Mouse (Mus musculus) limb, embryonic 14.5 days (tissue): ENCODE data around the gene Lmo4. TPM values are rescaled to one million over a fixed set of nuclear protein-coding genes. Genes with fewer than 3 reads are reported as not detected.

Source experiments
- ATAC-seq: fragments of 200-750 bp; cut with Nextera tagmentation; 2 replicates; pipeline ENCODE4 v1.8.0; 2017; ENCODE audit warnings: low read depth, moderate number of reproducible peaks, moderate TSS enrichment; ENCODE audit not compliant: low FRiP score
- DNase-seq: peaks from one replicate; pipeline ENCODE4 v3.0.0-alpha.2; 2015; ENCODE audit warnings: low spot score
- H3K27ac ChIP-seq: fragments of 300-500 bp; sonication (generic); replicated peaks from 2 replicates; pipeline ENCODE4 v1.5.1; 2014; ENCODE audit warnings: low read depth, mild to moderate bottlenecking, low read length, moderate library complexity, mixed read lengths
- H3K27me3 ChIP-seq: fragments of 300-500 bp; sonication (generic); 2 replicates; pipeline ENCODE4 v1.6.1; 2014; ENCODE audit warnings: low read length, mixed read lengths; ENCODE audit not compliant: control insufficient read depth, insufficient read depth
- H3K36me3 ChIP-seq: fragments of 300-500 bp; sonication (generic); 2 replicates; pipeline ENCODE4 v1.6.1; 2014; ENCODE audit warnings: mild to moderate bottlenecking, low read length, moderate library complexity, mixed read lengths; ENCODE audit not compliant: control insufficient read depth, insufficient read depth
- H3K4me1 ChIP-seq: fragments of 300-500 bp; sonication (generic); 2 replicates; pipeline ENCODE4 v1.6.1; 2014; ENCODE audit warnings: antibody characterized with exemption, low read length, mixed read lengths; ENCODE audit not compliant: control insufficient read depth, insufficient read depth
- H3K4me2 ChIP-seq: fragments of 300-500 bp; sonication (generic); replicated peaks from 2 replicates; pipeline ENCODE4 v1.6.1; 2014; ENCODE audit warnings: low read depth, mild to moderate bottlenecking, low read length, moderate library complexity; ENCODE audit not compliant: severe bottlenecking
- H3K4me3 ChIP-seq: fragments of 300-500 bp; sonication (generic); replicated peaks from 2 replicates; pipeline ENCODE4 v1.5.1; 2014; ENCODE audit warnings: low read length
- H3K9ac ChIP-seq: fragments of 300-500 bp; sonication (generic); 2 replicates; pipeline ENCODE4 v1.6.1; 2014; ENCODE audit warnings: mild to moderate bottlenecking, low read depth, low read length, moderate library complexity; ENCODE audit not compliant: severe bottlenecking
- H3K9me3 ChIP-seq: fragments of 300-500 bp; sonication (generic); 2 replicates; pipeline ENCODE4 v1.6.1; 2016; ENCODE audit warnings: low read length; ENCODE audit not compliant: control insufficient read depth
- POLR2A ChIP-seq: fragments of 200-500 bp; IDR thresholded peaks from 2 replicates; pipeline ENCODE4 v1.8.0; 2012; ENCODE audit warnings: inconsistent platforms, mild to moderate bottlenecking, moderate library complexity, borderline replicate concordance; ENCODE audit not compliant: insufficient read depth, insufficient read length; ENCODE audit errors: extremely low read depth
- WGBS: fragments of 180-500 bp; shearing (Covaris S2); extraction: QIAGEN DNeasy Blood & Tissue Kit; methylation state at CpG from one replicate; pipeline ENCODE4 v1.1.7; 2014; 5-methylcytosine and 5-hydroxymethylcytosine counted together
- polyA plus RNA-seq, 2 experiments: library from polyadenylated mRNA; depleted of rRNA in 1 of 2; stranded (reverse) in 1 of 2; unstranded in 1 of 2; fragments of >200 nt; fragmentation: Nextera tagmentation in 1 of 2; extraction: Ambion mirVana in 1 of 2; gene quantifications; 2 replicates each; pipeline versions ENCODE4 v1.2.1 to v1.2.3; 2012 to 2014

Gene Lmo4
- polyA plus RNA-seq, 2 experiments: 87.9 to 137 TPM

GRCm38 (mm10) chr3:144140816-144141215, 64.2 kb downstream of the Lmo4 start:
- Histone ChIP-seq H3K27ac (no peak overlapping the region), H3K9ac (no peak overlapping the region), H3K9me3 (no peaks in the 10 kb centered on the region), H3K4me1 (no peaks in the 10 kb centered on the region), H3K4me2 (no peak overlapping the region), H3K36me3 (no peaks in the 10 kb centered on the region), H3K4me3 (no peak overlapping the region), H3K27me3 (no peaks in the 10 kb centered on the region)
- ATAC-seq (no peak), DNase-seq (no peak)
- 96% methylated on average over 5 of the region's 5 CpGs for WGBS
- TF ChIP-seq POLR2A: no peak

GRCm38 (mm10) chr3:144138659-144139058, 66.4 kb downstream of the Lmo4 start:
- H3K4me1 ChIP-seq: no peaks in the 10 kb centered on the region
- WGBS: 95% methylated on average over 3 of the region's 3 CpGs
- no peak overlapping the region for H3K9ac ChIP-seq
- no peaks in the 10 kb centered on the region for H3K9me3 ChIP-seq
- no peak for TF ChIP-seq POLR2A
- no peaks in the 10 kb centered on the region for H3K27me3 ChIP-seq
- no peaks in the 10 kb centered on the region for H3K36me3 ChIP-seq
- no peak overlapping the region for H3K4me3 ChIP-seq
- H3K27ac ChIP-seq: no peak overlapping the region
- ATAC-seq: no peak
- no peak for DNase-seq
- no peak overlapping the region for H3K4me2 ChIP-seq
